Mouse (Mus musculus) forebrain, embryonic 14.5 days (tissue): ENCODE results near the gene Luc7l2. TPM values are rescaled to one million over a fixed set of nuclear protein-coding genes. Genes with fewer than 3 reads are reported as not detected.

Source experiments
- ATAC-seq: fragments of 200-750 bp; cut with Nextera tagmentation; 2 replicates; pipeline ENCODE4 v1.8.0; 2017; ENCODE audit warnings: mild to moderate bottlenecking, moderate library complexity
- DNase-seq: peaks from one replicate; pipeline ENCODE4 v3.0.0-alpha.2; 2015; ENCODE audit warnings: low spot score
- H3K27ac ChIP-seq: fragments of 300-500 bp; sonication (generic); 2 replicates; pipeline ENCODE4 v1.5.1; 2014; ENCODE audit warnings: low read depth, mild to moderate bottlenecking, control low read depth, low read length, moderate library complexity
- H3K27me3 ChIP-seq: fragments of 300-500 bp; sonication (generic); replicated peaks from 2 replicates; pipeline ENCODE4 v1.6.1; 2014; ENCODE audit warnings: low read length, control low read depth, mixed read lengths; ENCODE audit not compliant: control insufficient read depth, insufficient read depth
- H3K36me3 ChIP-seq: fragments of 300-500 bp; sonication (generic); 2 replicates; pipeline ENCODE4 v1.6.1; 2014; ENCODE audit warnings: low read length, control low read depth; ENCODE audit not compliant: control insufficient read depth, insufficient read depth
- H3K4me1 ChIP-seq: fragments of 300-500 bp; sonication (generic); 2 replicates; pipeline ENCODE4 v1.6.1; 2014; ENCODE audit warnings: antibody characterized with exemption, low read length, control low read depth; ENCODE audit not compliant: control insufficient read depth, insufficient read depth
- H3K4me2 ChIP-seq: fragments of 300-500 bp; sonication (generic); 2 replicates; pipeline ENCODE4 v1.6.1; 2014; ENCODE audit warnings: mild to moderate bottlenecking, control low read depth, low read length
- H3K4me3 ChIP-seq: fragments of 300-500 bp; sonication (generic); 2 replicates; pipeline ENCODE4 v1.5.1; 2014; ENCODE audit warnings: low read depth, low read length, control low read depth
- H3K9ac ChIP-seq: fragments of 300-500 bp; sonication (generic); 2 replicates; pipeline ENCODE4 v1.6.1; 2014; ENCODE audit warnings: mild to moderate bottlenecking, low read length, control low read depth, moderate library complexity
- H3K9me3 ChIP-seq: fragments of 300-500 bp; sonication (generic); replicated peaks from 2 replicates; pipeline ENCODE4 v1.6.1; 2016; ENCODE audit warnings: low read length, control low read depth, mixed read lengths; ENCODE audit not compliant: control insufficient read depth
- WGBS: fragments of 180-500 bp; shearing (Covaris S2); extraction: QIAGEN DNeasy Blood & Tissue Kit; methylation state at CpG from one replicate; pipeline ENCODE4 v1.1.7; 2014; 5-methylcytosine and 5-hydroxymethylcytosine counted together
- microRNA-seq: library from miRNA; unstranded; fragments of <30 nt; microRNA quantifications from one replicate; pipeline ENCODE4, GENCODE M21; 2016
- polyA plus RNA-seq: library from polyadenylated mRNA; unstranded; fragments of >200 nt; fragmentation: Nextera tagmentation; extraction: Ambion mirVana; gene quantifications from 2 replicates; pipeline ENCODE4 v1.2.1, GENCODE M21; 2014

Luc7l2 gene
- polyA plus RNA-seq, 1 experiment from 2014 or later: 22.8 TPM

DNA sequence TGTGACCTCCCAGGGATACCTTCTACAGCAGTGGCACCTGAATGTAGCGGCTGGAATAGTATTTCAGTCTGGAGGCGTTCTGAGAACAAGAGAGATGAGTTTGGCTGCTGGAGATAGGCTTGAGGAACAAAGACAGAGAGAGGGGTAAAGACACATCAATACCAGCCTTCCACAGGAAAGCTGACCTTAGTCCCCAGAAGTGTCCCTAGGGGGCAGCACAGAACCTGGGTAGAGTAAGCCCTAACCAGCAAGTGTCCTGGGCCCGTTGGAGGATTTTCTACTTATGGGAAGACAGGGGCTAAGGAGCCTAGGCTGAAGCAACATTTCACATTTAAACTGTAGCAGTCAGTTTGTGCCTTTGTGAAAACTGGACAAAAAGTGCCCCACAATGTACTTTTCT is 98.4 kb downstream of the Luc7l2 start:
- Histone ChIP-seq H3K4me1 (no peaks in the 10 kb centered on the region), H3K4me2 (no peak overlapping the region), H3K9ac (no peak overlapping the region), H3K27me3 (no peaks in the 10 kb centered on the region), H3K4me3 (no peak overlapping the region), H3K9me3 (no peaks in the 10 kb centered on the region), H3K36me3 (no peaks in the 10 kb centered on the region), H3K27ac (no peak overlapping the region)
- ATAC-seq (no peak), DNase-seq (no peak)
- WGBS: 69% methylated on average over 3 of the region's 3 CpGs

DNA sequence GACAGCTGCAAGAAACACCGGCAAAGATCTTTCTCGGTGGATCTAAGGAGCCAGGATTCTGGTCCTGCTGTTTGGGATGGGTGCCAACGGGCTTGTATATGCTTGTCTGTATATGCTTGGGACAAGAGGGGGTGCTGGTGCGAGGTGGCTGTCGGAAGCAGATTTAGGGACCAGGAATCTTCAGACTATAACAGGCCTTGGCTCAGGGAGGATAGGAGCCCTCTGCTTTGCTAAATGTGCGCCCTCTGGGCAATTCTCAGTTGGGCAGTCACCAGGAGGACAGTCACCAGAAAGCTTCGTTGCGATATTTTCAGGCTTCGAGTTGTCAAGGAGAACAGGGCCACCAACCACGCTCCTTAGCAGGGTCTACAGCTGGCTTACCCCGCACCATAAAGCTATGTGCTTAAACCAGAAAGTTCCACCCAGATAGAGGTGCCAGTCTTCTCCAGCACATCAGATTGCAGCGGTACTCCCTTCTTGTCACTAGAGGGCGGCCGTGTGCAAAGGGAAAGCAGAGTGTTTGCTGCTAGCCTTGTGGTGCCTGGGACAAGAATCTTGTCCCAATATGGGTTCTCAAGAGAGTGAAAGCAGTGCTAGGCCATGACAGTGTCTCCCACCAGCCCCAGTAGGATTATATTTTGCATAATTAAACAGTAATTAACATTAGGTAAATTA is 99.3 kb downstream of the Luc7l2 start:
- H3K4me2 ChIP-seq: no peak overlapping the region
- ATAC-seq: peak; percentile 81

More for the DNA sequence above, 99.3 kb downstream of the Luc7l2 start:
- Histone ChIP-seq H3K4me1 (no peaks in the 10 kb centered on the region), H3K36me3 (no peaks in the 10 kb centered on the region), H3K27ac (no peak overlapping the region), H3K4me3 (no peak overlapping the region), H3K9me3 (no peaks in the 10 kb centered on the region), H3K9ac (no peak overlapping the region), H3K27me3 (no peaks in the 10 kb centered on the region)
- WGBS: 44% methylated on average over 14 of the region's 14 CpGs
- peak; percentile 85 for DNase-seq

Small RNA genes within 50 kb of the gene (microRNA-seq; reads per million reads assigned to microRNA genes)
- gene Mir7670: not detected

Other genes starting within 250 kb of the Luc7l2 start
- 0.71 and 1.1 TPM in 2 replicates for gene Zc3hav1, start 196.7 kb upstream of the Luc7l2 start, polyA plus RNA-seq
- gene Ttc26, start 169.9 kb upstream of the Luc7l2 start, polyA plus RNA-seq: 5.4 and 6.9 TPM in 2 replicates
- gene Ubn2, start 117.4 kb upstream of the Luc7l2 start, polyA plus RNA-seq: 10.7 and 13.9 TPM in 2 replicates
- 152 and 179 TPM in 2 replicates for gene Fmc1, start 17.8 kb upstream of the Luc7l2 start, polyA plus RNA-seq
- gene Klrg2, start 85.9 kb downstream of the Luc7l2 start, polyA plus RNA-seq: 0.16 TPM in 1 of 2 replicates, not detected in the other
- gene Clec2l, start 111.7 kb downstream of the Luc7l2 start, polyA plus RNA-seq: 8.8 and 9.3 TPM in 2 replicates